Mouse (Mus musculus) stomach, postnatal 0 days (tissue): ENCODE measurements around the gene Trmu.

Source experiments
- CTCF ChIP-seq: IDR thresholded peaks from 2 replicates; pipeline ENCODE4 v1.5.1; 2016; ENCODE audit warnings: antibody characterized with exemption, low read depth, mild to moderate bottlenecking, moderate library complexity
- EP300 ChIP-seq: optimal IDR thresholded peaks from 2 replicates; pipeline ENCODE3; 2016; ENCODE audit warnings: antibody characterized with exemption

DNA sequence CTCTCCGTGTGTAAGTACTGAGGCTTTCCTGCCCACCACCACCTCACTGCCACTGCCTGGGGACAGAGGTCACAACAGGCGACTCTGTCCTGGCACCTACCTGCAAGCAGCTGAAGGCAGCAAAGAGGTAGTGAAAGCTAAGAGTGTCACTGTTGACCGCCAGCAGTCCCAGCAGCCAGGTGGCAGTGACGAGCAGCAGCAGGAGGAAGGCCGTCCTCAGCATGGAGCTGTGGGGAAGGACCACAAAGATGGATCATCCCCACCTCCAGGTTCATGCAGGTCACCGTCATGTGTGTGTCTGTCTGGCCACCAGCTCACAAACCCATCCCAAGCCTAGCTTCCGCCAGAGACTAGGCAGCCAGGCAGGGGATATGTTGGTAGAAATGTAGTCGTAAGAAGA is 24.7 kb downstream of the Trmu start:
- peak; percentile 74 for TF ChIP-seq CTCF
- no peak for TF ChIP-seq EP300
